Mouse (Mus musculus) heart, embryonic 16.5 days (tissue): Measurements from ENCODE around the gene Trp53bp1. TPM values are rescaled to one million over a fixed set of nuclear protein-coding genes. Genes with fewer than 3 reads are reported as not detected.
A peak's percentile ranks its signal among the peaks of the same experiment; 100 is the strongest.

Experiments
- ATAC-seq: fragments of 200-750 bp; cut with Nextera tagmentation; replicated peaks from 2 replicates; pipeline ENCODE4 v1.8.0; 2017; ENCODE audit warnings: moderate number of reproducible peaks; ENCODE audit not compliant: insufficient read depth, low FRiP score; ENCODE audit errors: extremely low read depth
- H3K27ac ChIP-seq: fragments of 300-500 bp; sonication (generic); 2 replicates; pipeline ENCODE4 v1.5.1; 2014; ENCODE audit warnings: mild to moderate bottlenecking, low read length, control low read depth, moderate library complexity
- H3K27me3 ChIP-seq: fragments of 300-500 bp; sonication (generic); 2 replicates; pipeline ENCODE4 v1.6.1; 2014; ENCODE audit warnings: low read length, mixed read lengths; ENCODE audit not compliant: control insufficient read depth, insufficient read depth
- H3K36me3 ChIP-seq: fragments of 300-500 bp; sonication (generic); 2 replicates; pipeline ENCODE4 v1.6.1; 2014; ENCODE audit not compliant: control insufficient read depth, insufficient read depth
- H3K4me1 ChIP-seq: fragments of 300-500 bp; sonication (generic); 2 replicates; pipeline ENCODE4 v1.6.1; 2014; ENCODE audit warnings: low read length, mixed read lengths; ENCODE audit not compliant: control insufficient read depth, insufficient read depth
- H3K4me2 ChIP-seq: fragments of 300-500 bp; sonication (generic); 2 replicates; pipeline ENCODE4 v1.6.1; 2014; ENCODE audit warnings: low read depth, mild to moderate bottlenecking, control low read depth, low read length
- H3K4me3 ChIP-seq: fragments of 300-500 bp; sonication (generic); 2 replicates; pipeline ENCODE4 v1.5.1; 2014; ENCODE audit warnings: mild to moderate bottlenecking, control low read depth, low read length
- H3K9ac ChIP-seq: fragments of 300-500 bp; sonication (generic); 2 replicates; pipeline ENCODE4 v1.6.1; 2014; ENCODE audit warnings: low read length, control low read depth
- H3K9me3 ChIP-seq: fragments of 300-500 bp; sonication (generic); replicated peaks from 2 replicates; pipeline ENCODE4 v1.6.1; 2016; ENCODE audit warnings: low read length; ENCODE audit not compliant: control insufficient read depth
- WGBS: fragments of 180-500 bp; shearing (Covaris S2); extraction: QIAGEN DNeasy Blood & Tissue Kit; methylation state at CpG from one replicate; pipeline ENCODE4 v1.1.7; 2014; 5-methylcytosine and 5-hydroxymethylcytosine counted together
- polyA plus RNA-seq: library from polyadenylated mRNA; unstranded; fragments of >200 nt; fragmentation: Nextera tagmentation; extraction: Ambion mirVana; gene quantifications from 2 replicates; pipeline ENCODE4 v1.2.1, GENCODE M21; 2015

Gene Trp53bp1
- polyA plus RNA-seq, 1 experiment from 2014 or later = 34.5 TPM

DNA sequence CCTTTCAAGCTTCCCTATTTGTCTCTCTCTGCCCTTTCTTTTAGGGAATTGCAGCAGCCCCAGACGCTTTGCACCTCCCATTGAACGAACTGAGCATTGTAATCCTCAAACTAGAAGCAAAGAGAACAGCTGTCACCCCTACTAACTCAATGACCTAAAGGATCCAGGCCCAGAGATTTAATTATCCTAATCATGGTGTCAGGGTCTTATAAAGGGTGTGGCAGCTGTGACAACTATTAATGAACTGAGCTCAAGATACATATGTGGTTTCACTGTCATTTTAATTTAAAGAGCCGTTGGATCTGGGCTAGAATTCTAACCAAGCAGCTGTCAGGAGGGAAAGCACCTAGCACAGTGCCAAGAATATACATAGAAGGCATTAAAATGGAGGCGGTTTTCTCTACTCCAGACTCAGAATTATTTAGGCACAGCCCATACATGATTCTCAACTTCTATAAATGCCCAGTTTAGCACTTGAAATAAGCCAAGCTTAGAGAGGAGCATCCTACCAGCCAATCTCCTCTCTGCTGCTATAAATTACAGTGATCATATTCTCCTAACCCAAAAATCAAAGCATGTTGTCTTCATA, 815 bp upstream of the Trp53bp1 start:
- WGBS = 23% methylated on average over 4 of the region's 4 CpGs
- Histone ChIP-seq H3K9me3 (no peaks in the 10 kb centered on the region), H3K4me3 (peak overlapping the region; percentile 73), H3K27me3 (no peaks in the 10 kb centered on the region), H3K36me3 (peaks cover 12% of the 10 kb centered on the region), H3K4me1 (peaks cover 15% of the 10 kb centered on the region), H3K9ac (peak overlapping the region; percentile 71), H3K4me2 (peak overlapping the region; percentile 77), H3K27ac (peak overlapping the region; percentile 58)
- no peak for ATAC-seq

DNA sequence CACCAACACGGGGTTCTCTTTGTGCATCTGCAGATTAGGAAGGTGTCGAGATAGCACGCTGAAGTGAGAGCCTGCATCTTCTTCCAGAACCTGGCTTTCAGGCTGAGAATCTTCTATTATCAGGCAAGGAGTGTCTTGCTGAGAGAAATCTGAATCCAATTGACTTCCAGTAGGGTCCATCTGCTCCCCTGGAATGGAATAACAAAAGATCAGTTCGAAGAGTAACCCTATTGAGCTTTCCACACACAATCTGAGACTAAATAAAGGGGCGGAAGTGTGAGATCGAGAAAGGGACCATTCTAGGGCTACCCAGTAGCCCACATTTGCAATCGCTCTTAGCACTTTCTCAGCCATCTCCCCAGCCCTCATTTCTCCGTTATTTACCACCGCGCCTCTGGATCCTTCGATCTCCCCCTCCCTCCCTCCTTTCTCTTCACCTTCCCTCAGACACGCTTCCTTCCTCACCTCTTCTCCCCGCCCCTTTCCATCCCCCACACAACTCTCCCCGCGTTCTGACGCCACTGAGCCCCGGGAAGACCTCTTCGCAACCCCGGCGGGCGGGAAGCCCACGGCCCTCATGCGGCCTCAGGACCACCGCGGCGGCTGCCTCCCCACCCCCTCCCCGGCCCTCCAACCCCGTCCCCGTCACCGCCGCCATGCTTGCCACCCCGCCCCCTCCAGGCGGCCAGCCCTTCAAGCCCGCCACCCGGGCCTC, 529 bp downstream of the Trp53bp1 start:
- ATAC-seq = peak; percentile 42
- H3K4me1 ChIP-seq = peaks cover 15% of the 10 kb centered on the region

DNA sequence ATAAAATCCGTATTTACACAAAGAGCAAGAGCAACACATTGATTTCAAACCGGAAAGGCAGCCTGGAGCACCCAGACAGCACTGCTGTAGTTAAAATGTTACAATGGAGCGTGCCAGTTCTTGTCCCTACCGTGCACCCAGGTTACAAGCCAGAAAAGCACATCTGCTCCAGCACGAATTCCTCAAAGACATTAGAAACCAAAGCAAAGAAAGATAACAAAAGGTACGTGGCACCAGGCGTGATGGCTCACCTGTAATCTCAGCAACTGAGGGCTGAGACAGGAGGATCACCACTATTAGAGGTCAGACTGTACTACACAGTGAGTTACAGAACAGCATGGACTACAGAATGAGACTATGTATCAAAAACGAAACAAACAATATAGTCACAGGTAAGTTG, 2.8 kb downstream of the Trp53bp1 start:
- Histone ChIP-seq H3K4me1 (peaks cover 15% of the 10 kb centered on the region), H3K4me2 (no peak overlapping the region), H3K27ac (no peak overlapping the region), H3K9me3 (no peaks in the 10 kb centered on the region), H3K36me3 (peaks cover 18% of the 10 kb centered on the region), H3K4me3 (no peak overlapping the region), H3K9ac (no peak overlapping the region), H3K27me3 (no peaks in the 10 kb centered on the region)
- WGBS = 85% methylated on average over 8 of the region's 8 CpGs
- no peak for ATAC-seq

More for the DNA sequence above, 529 bp downstream of the Trp53bp1 start:
- H3K27me3 ChIP-seq = no peaks in the 10 kb centered on the region
- peaks cover 12% of the 10 kb centered on the region for H3K36me3 ChIP-seq
- peak overlapping the region; percentile 78 for H3K4me2 ChIP-seq
- H3K27ac ChIP-seq = peak overlapping the region; percentile 74
- H3K9me3 ChIP-seq = no peaks in the 10 kb centered on the region
- peak overlapping the region; percentile 88 for H3K9ac ChIP-seq
- H3K4me3 ChIP-seq = peak overlapping the region; percentile 73
- 3% methylated on average over 35 of the region's 35 CpGs for WGBS

DNA sequence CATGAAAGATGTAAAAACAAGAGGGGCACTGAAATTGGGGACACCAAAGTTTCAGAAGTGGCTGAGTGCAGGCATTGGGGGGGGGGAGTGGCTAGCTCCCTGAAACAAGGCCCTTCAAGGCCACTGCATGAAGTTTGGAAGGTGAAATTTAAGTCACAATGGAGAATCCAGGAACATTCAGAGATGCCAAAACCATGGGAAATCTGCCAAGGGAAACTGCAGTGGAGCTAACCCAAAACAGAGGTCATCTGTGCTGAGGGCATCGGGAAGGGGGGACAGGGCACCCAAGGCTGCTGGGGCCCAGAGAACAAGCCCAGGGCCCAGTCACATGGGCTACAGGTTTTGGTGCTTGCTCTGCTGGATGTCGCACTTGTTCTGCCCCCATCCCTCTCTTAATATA, 21.4 kb downstream of the Trp53bp1 start:
- Histone ChIP-seq H3K9me3 (no peaks in the 10 kb centered on the region), H3K4me3 (no peak overlapping the region), H3K4me1 (no peaks in the 10 kb centered on the region), H3K9ac (no peak overlapping the region), H3K4me2 (no peak overlapping the region), H3K27ac (no peak overlapping the region), H3K27me3 (no peaks in the 10 kb centered on the region), H3K36me3 (peaks cover 62% of the 10 kb centered on the region)
- no peak for ATAC-seq
- WGBS = 81% methylated on average over 2 of the region's 2 CpGs

DNA sequence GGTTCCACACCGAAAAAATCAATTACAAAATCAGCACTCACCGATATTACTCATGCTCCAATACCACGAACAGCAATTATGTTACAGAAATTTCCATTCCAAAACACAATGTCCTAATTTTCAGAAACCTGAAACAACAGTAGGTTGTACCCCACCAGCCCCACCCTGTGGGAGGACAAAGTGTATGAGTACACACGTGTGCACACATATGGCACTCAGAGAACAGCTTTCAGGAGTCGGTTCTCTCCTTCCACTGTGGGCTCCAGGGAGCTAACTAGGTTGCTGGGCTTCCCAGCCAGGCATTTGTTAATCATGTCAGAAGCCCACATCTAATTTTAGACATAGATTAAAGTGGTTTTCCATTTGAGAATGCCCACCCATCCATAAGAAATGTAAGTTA, 27.1 kb downstream of the Trp53bp1 start:
- Histone ChIP-seq H3K4me2 (no peak overlapping the region), H3K36me3 (peaks cover 28% of the 10 kb centered on the region), H3K4me1 (no peaks in the 10 kb centered on the region), H3K9me3 (no peaks in the 10 kb centered on the region), H3K27ac (no peak overlapping the region), H3K9ac (no peak overlapping the region), H3K27me3 (no peaks in the 10 kb centered on the region), H3K4me3 (no peak overlapping the region)
- no peak; the same call in 1 of the 2 replicates for ATAC-seq
- WGBS = 84% methylated on average over 5 of the region's 5 CpGs

DNA sequence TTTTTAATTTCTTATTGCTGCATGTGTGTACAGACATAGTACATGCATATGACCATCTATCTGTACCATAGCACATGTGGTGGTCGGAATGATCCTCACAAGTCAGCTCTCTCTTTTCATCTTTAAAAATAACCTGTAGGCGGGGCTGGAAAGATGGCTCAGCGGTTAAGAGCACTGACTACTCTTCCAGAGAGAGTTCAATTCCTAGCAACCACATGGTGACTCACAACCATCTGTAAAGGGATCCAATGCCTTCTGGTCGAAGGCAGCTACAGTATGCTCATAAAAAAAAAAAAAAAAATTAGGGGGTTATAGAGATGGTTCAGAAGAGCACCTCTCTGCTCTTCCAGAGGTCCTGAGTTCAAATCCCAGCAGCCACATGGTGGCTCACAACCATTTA, 31.8 kb downstream of the Trp53bp1 start:
- no peak overlapping the region for H3K4me2 ChIP-seq
- ATAC-seq = no peak
- no peak overlapping the region for H3K27ac ChIP-seq
- no peak overlapping the region for H3K9ac ChIP-seq
- no peaks in the 10 kb centered on the region for H3K9me3 ChIP-seq
- peaks cover 26% of the 10 kb centered on the region for H3K36me3 ChIP-seq
- H3K4me3 ChIP-seq = no peak overlapping the region
- H3K4me1 ChIP-seq = peaks cover 4% of the 10 kb centered on the region
- WGBS = 71% methylated on average over 4 of the region's 4 CpGs
- no peaks in the 10 kb centered on the region for H3K27me3 ChIP-seq

DNA sequence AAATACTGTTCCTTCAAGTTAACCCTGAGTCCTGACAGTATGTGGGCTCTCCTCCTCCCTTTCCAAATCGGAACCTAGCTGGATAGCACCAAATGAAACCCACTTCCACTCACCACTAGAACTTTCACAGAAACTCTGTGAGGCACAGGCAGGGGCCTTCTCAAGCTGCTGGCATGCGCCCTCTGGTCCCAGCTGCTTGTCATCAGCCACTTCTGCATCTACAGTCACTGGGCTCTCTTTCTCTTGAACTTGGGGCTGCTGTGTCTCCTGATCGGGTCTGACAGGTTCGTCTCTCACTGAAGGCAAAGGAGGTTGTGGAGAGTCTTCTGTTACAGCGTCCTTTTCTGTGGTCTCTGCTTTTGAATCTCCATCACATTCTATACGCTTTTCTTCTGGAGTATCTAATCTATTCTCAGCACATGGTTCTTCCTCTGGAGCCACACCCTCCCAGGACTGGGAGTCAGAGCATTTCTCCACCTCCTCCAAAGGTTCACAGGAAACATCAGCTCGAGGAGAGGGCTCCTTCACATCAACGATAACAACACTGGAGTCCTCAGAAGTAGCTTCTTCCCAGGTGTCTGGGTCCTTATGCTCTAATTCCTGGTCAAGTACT, 35.6 kb downstream of the Trp53bp1 start:
- no peaks in the 10 kb centered on the region for H3K9me3 ChIP-seq
- no peaks in the 10 kb centered on the region for H3K27me3 ChIP-seq
- H3K27ac ChIP-seq = no peak overlapping the region
- no peak for ATAC-seq
- no peak overlapping the region for H3K4me3 ChIP-seq
- 50% methylated on average over 8 of the region's 8 CpGs for WGBS
- no peak overlapping the region for H3K9ac ChIP-seq
- peaks cover 4% of the 10 kb centered on the region for H3K4me1 ChIP-seq
- H3K36me3 ChIP-seq = peaks cover 48% of the 10 kb centered on the region
- no peak overlapping the region for H3K4me2 ChIP-seq

DNA sequence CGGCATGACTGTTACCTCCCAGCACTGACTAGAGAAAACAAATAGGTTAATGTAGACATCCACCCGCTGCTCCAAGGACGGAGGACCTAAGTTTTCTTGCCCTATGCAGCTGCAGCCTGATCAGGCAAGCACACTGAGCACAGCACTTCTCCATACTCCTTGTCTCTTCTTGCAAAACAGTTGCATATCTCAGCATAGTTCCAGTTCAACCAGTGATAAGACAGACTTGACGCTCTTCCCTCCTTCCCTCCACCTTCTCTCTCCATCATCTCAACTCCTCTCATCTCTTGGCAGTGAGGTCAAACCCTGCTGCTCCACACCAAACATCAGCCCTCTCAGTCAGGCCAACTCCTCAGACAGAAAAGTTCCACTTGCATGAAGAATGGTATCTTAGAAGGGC, 43.1 kb downstream of the Trp53bp1 start:
- Histone ChIP-seq H3K4me2 (no peak overlapping the region), H3K9me3 (no peaks in the 10 kb centered on the region), H3K4me3 (no peak overlapping the region), H3K4me1 (no peaks in the 10 kb centered on the region), H3K27ac (no peak overlapping the region), H3K9ac (no peak overlapping the region), H3K27me3 (no peaks in the 10 kb centered on the region), H3K36me3 (peaks cover 36% of the 10 kb centered on the region)
- no peak for ATAC-seq
- WGBS = 89% methylated on average over 4 of the region's 4 CpGs

DNA sequence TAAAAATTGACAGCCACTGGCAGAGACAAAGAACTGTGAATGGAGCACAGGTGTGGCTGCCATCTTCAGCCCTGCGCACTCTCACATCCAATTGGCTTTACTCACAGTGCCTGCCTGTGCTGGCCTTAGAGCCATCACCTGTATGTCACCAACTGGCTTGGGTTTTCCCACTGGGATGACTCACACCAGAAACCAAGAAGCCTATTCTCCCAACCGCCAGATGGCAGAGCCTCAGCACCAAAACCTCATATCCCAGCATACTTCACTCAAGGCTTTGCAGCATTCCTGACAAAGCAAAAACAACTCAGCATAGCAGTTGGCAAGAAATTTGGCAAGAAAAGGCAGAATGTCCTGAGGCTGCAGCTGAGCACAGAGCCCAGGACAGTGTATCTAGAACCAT, 48.2 kb downstream of the Trp53bp1 start:
- Histone ChIP-seq H3K36me3 (peaks cover 29% of the 10 kb centered on the region), H3K9me3 (no peaks in the 10 kb centered on the region), H3K27me3 (no peaks in the 10 kb centered on the region), H3K4me2 (no peak overlapping the region), H3K4me3 (no peak overlapping the region), H3K4me1 (no peaks in the 10 kb centered on the region), H3K9ac (no peak overlapping the region), H3K27ac (no peak overlapping the region)
- no peak for ATAC-seq
- WGBS = 84% methylated on average over 2 of the region's 2 CpGs
